In the genomic region with DNA sequence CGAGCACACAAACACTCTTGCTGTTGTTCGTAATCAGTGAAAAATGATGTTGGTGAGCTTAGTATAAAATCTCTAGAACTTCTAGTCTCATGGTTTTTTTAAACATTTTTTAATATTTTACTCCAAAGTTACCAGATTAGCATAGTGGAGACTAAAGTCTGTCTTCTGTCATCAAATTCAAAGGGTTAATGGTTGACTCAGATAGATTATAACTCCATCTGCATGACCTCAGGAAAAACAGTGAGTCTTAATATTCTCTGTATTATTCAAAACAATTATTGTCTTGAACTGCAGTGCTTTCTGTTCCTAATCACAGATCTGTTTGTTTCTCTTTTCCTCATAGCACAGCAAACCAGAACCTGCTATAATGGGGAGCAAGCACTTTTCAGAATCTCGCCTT, we compare ENCODE assay signal across 27 mouse cellular contexts. TPM values are rescaled to one million over a fixed set of nuclear protein-coding genes. Genes with fewer than 3 reads are reported as not detected.
"Had no signal": no experiment of that assay in that cellular context is flagged by ENCODE, and none has a peak within 500 bp of the region (broad histone marks: within the 10 kb centered on the region; RNA-seq: fewer than 3 reads in every experiment).

No protein-coding gene starts in this region.

- H3K27me3 ChIP-seq: heart, embryonic 12.5 days; heart, embryonic 13.5 days; heart, embryonic 15.5 days; hindbrain, embryonic 12.5 days; hindbrain, embryonic 13.5 days; hindbrain, embryonic 15.5 days; intestine, embryonic 15.5 days; kidney, embryonic 15.5 days had no signal

- H3K4me1 ChIP-seq: heart, embryonic 12.5 days; hindbrain, embryonic 12.5 days; intestine, embryonic 15.5 days had no signal

- H3K27ac ChIP-seq: heart, embryonic 10.5 days; heart, embryonic 13.5 days; heart, embryonic 15.5 days; hindbrain, embryonic 10.5 days; hindbrain, embryonic 12.5 days; hindbrain, embryonic 13.5 days; hindbrain, embryonic 14.5 days; hindbrain, embryonic 15.5 days; hindbrain, postnatal 0 days; intestine, embryonic 15.5 days; kidney, embryonic 15.5 days; kidney, postnatal 0 days; layer of hippocampus, adult 2 months; left cerebral cortex, adult 2 months had no signal

- H3K36me3 ChIP-seq: heart, embryonic 10.5 days; heart, embryonic 12.5 days; heart, embryonic 13.5 days; heart, embryonic 15.5 days; hindbrain, embryonic 10.5 days; hindbrain, embryonic 12.5 days; hindbrain, embryonic 13.5 days; hindbrain, embryonic 15.5 days; intestine, embryonic 15.5 days; kidney, embryonic 15.5 days had no signal

- DNase-seq: heart, postnatal 10 days; heart, postnatal 36 days; heart, postnatal 4 days; kidney, adult 11 months; kidney, adult 18-20 months; kidney, postnatal 10 days; kidney, postnatal 14 days; kidney, postnatal 25 days; layer of hippocampus, adult 9-11 months; layer of hippocampus, postnatal 36 days had no signal

- H3K4me3 ChIP-seq: heart, embryonic 10.5 days; heart, embryonic 12.5 days; heart, embryonic 13.5 days; heart, embryonic 15.5 days; hindbrain, embryonic 10.5 days; hindbrain, embryonic 12.5 days; hindbrain, embryonic 13.5 days; hindbrain, embryonic 15.5 days; intestine, embryonic 15.5 days; kidney, embryonic 15.5 days; layer of hippocampus, adult 2 months; left cerebral cortex, adult 2 months had no signal

RNA-seq across cellular contexts. Expression of gene Prss35, which starts 52.3 kb away (rescaled TPM):
- total RNA-seq: hematopoietic stem cell, adult 5-6 weeks had no signal
- polyA plus RNA-seq: inflammation-experienced regulatory T-cells, adult 6 months had no signal
